Mouse (Mus musculus) kidney, postnatal 0 days (tissue): ENCODE measurements around the gene Galns. TPM values are rescaled to one million over a fixed set of nuclear protein-coding genes. Genes with fewer than 3 reads are reported as not detected.

Experiments used
- ATAC-seq: fragments of 200-750 bp; cut with Nextera tagmentation; replicated peaks from 2 replicates; pipeline ENCODE4 v1.8.0; 2017; ENCODE audit warnings: low read depth, moderate number of reproducible peaks, moderate TSS enrichment, moderate library complexity; ENCODE audit not compliant: low FRiP score
- DNase-seq: peaks from one replicate; pipeline ENCODE4 v3.0.0-alpha.2; 2016; ENCODE audit warnings: low spot score
- H3K27ac ChIP-seq: fragments of 300-500 bp; sonication (generic); 2 replicates; pipeline ENCODE4 v1.5.1; 2014; ENCODE audit warnings: mild to moderate bottlenecking
- H3K27me3 ChIP-seq: fragments of 300-500 bp; sonication (generic); 2 replicates; pipeline ENCODE4 v1.6.1; 2014; ENCODE audit warnings: low read length, mixed read lengths; ENCODE audit not compliant: insufficient read depth
- H3K36me3 ChIP-seq: fragments of 300-500 bp; sonication (generic); 2 replicates; pipeline ENCODE4 v1.6.1; 2014; ENCODE audit warnings: low read length, mixed read lengths; ENCODE audit not compliant: insufficient read depth
- H3K4me1 ChIP-seq: fragments of 300-500 bp; sonication (generic); replicated peaks from 2 replicates; pipeline ENCODE4 v1.6.1; 2014; ENCODE audit warnings: antibody characterized with exemption, low read length, mixed read lengths; ENCODE audit not compliant: insufficient read depth
- H3K4me2 ChIP-seq: fragments of 300-500 bp; sonication (generic); 2 replicates; pipeline ENCODE4 v1.6.1; 2014; ENCODE audit warnings: mild to moderate bottlenecking, low read length, moderate library complexity, mixed read lengths
- H3K4me3 ChIP-seq: fragments of 300-500 bp; sonication (generic); replicated peaks from 2 replicates; pipeline ENCODE4 v1.5.1; 2014; ENCODE audit warnings: low read depth, low read length
- H3K9ac ChIP-seq: fragments of 300-500 bp; sonication (generic); 2 replicates; pipeline ENCODE4 v1.6.1; 2014; ENCODE audit warnings: low read depth, low read length
- H3K9me3 ChIP-seq: fragments of 300-500 bp; sonication (generic); replicated peaks from 2 replicates; pipeline ENCODE4 v1.6.1; 2016; ENCODE audit warnings: low read length, inconsistent platforms, mixed read lengths
- CTCF ChIP-seq: IDR thresholded peaks from 2 replicates; pipeline ENCODE4 v1.5.1; 2016; ENCODE audit warnings: antibody characterized with exemption, low read depth, mild to moderate bottlenecking, moderate library complexity
- WGBS: fragments of 180-500 bp; shearing (Covaris S2); extraction: QIAGEN DNeasy Blood & Tissue Kit; methylation state at CpG from one replicate; pipeline ENCODE4 v1.1.7; 2014; 5-methylcytosine and 5-hydroxymethylcytosine counted together
- polyA plus RNA-seq: library from polyadenylated mRNA; unstranded; fragments of >200 nt; fragmentation: Nextera tagmentation; extraction: Ambion mirVana; gene quantifications from 2 replicates; pipeline ENCODE4 v1.2.1, GENCODE M21; 2015

The Galns gene
- polyA plus RNA-seq, 1 experiment from 2014 or later: 19.4 TPM

DNA sequence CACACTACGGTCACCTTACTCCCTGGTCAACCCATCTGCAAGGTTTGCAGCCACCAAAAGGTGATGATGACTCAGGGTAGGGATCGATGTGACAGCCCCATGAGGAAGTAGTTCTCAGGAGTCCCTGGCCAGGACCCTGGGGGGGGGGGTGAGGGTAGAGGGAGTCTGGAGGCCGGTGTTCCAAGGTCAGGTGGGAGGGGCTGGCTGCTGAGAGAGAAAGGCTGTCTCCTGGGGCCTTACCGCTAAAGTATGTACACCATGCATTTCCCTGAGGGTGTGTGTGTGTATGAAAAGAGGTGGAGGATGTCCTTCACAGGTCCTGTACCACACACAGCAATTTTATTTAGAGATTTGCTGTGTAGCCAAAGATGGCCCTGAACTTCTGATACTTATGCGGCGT, 41.4 kb upstream of the Galns start:
- Histone ChIP-seq H3K27me3 (no peaks in the 10 kb centered on the region), H3K36me3 (no peaks in the 10 kb centered on the region), H3K9me3 (no peaks in the 10 kb centered on the region), H3K9ac (no peak overlapping the region), H3K4me2 (no peak overlapping the region), H3K27ac (no peak overlapping the region), H3K4me3 (no peak overlapping the region), H3K4me1 (peaks cover 13% of the 10 kb centered on the region)
- no peak for TF ChIP-seq CTCF
- 64% methylated on average over 6 of the region's 6 CpGs for WGBS
- DNase-seq (no peak), ATAC-seq (no peak)

DNA sequence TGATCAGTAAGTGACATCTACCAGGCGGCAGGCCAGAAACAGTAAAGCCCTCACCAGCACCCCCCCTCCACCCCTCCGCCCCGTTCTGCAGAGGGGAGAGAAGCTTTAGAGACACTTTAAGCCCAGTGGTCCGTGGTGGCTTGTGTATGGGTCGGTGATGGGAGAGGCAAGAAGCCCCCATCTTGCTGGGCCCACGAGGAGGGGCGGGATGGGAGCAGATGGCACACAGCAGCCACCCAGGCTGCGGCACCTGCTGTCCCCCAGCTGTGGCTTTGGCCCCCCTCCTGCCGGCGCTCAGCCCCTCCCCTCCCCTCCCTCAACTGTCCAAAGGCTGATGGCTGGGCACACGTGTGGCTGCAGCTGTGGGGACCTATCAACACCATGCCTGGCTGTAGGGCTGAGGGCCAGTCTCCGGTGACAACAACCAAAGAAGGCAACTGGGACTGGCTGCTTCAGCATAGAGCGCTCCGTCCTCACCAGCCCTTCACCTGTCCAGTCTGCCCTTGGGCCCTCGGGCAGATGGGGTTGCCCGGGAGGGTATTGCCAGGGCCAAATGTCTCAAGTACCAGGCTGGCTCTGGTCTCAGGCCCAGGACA, 40.2 kb upstream of the Galns start:
- ATAC-seq: no peak
- peaks cover 12% of the 10 kb centered on the region for H3K4me1 ChIP-seq
- no peak for DNase-seq
- H3K27me3 ChIP-seq: no peaks in the 10 kb centered on the region
- H3K4me2 ChIP-seq: no peak overlapping the region
- WGBS: 77% methylated on average over 16 of the region's 16 CpGs
- H3K4me3 ChIP-seq: no peak overlapping the region
- H3K27ac ChIP-seq: no peak overlapping the region
- H3K36me3 ChIP-seq: no peaks in the 10 kb centered on the region
- H3K9ac ChIP-seq: no peak overlapping the region
- TF ChIP-seq CTCF: no peak
- no peaks in the 10 kb centered on the region for H3K9me3 ChIP-seq

DNA sequence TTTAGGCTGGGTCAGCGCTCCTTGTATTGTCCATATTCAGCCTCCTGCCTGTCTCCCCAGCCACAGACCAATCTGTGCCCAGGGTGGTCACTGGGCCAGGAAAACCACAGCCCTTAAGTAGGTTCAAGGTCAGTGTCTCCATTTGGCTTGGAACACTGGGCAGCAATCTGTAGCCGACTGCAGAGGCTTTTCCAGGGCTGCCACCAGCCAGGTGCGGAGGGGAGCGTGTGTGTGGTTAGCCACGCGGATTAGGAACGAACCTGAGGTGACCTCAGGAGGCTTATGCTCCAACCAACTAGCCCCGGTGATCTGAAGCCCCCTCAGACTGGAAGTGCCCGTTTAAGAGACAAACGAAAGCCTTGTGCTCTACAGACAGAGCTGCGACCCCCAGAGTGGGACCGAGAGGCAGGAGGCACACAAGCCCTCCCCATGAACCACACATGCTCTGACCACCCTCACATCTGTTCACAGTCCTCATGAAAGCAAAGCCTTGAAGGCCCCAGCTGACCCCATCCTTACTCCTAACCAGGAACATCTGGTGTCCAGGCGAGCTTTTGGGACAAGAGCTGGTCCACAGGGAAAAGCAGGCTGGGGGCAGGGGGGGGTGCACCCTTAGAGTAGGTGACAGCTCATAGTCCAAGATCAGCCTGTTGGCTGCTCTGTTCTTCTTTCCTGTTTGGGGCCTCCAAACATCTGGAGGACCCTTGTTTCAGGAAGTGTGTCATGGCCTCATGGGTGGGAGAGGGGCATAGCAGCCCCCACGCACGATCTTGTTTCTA, 37.1 kb upstream of the Galns start:
- H3K9me3 ChIP-seq: no peaks in the 10 kb centered on the region
- no peaks in the 10 kb centered on the region for H3K36me3 ChIP-seq
- no peak overlapping the region for H3K4me2 ChIP-seq
- H3K4me1 ChIP-seq: no peaks in the 10 kb centered on the region
- H3K27me3 ChIP-seq: no peaks in the 10 kb centered on the region
- WGBS: 49% methylated on average over 15 of the region's 15 CpGs
- H3K4me3 ChIP-seq: no peak overlapping the region
- no peak overlapping the region for H3K9ac ChIP-seq
- DNase-seq: no peak
- no peak overlapping the region for H3K27ac ChIP-seq
- ATAC-seq: no peak
- no peak for TF ChIP-seq CTCF

DNA sequence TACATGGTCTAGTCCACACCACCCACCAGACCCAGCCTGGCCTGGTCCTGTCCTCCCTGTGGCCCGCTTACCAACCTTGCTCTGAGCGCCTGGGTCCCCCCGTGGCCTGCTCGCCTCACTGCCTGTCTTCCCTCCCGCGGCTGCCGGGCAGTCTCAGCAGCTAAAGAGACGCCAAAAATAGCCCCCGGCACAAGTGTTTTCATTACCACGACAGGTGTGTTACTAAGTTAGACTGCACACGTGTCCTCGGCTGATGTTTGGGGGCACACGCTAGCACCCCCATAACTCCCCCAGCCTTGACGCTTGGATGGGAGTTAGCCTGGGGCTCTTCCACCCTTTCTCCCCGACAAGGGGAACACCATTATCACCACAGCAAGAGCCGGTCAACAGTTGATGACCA, 35.1 kb upstream of the Galns start:
- Histone ChIP-seq H3K27ac (no peak overlapping the region), H3K27me3 (no peaks in the 10 kb centered on the region), H3K36me3 (no peaks in the 10 kb centered on the region), H3K4me3 (no peak overlapping the region), H3K9ac (no peak overlapping the region), H3K4me2 (no peak overlapping the region), H3K9me3 (no peaks in the 10 kb centered on the region), H3K4me1 (no peaks in the 10 kb centered on the region)
- TF ChIP-seq CTCF: no peak
- DNase-seq: no peak
- WGBS: 82% methylated on average over 16 of the region's 16 CpGs
- no peak for ATAC-seq

- Histone ChIP-seq H3K4me1 (peaks cover 9% of the 10 kb centered on the region), H3K27ac (no peak overlapping the region), H3K4me3 (no peak overlapping the region), H3K36me3 (no peaks in the 10 kb centered on the region), H3K9ac (no peak overlapping the region), H3K9me3 (no peaks in the 10 kb centered on the region), H3K27me3 (no peaks in the 10 kb centered on the region), H3K4me2 (no peak overlapping the region)
- no peak for TF ChIP-seq CTCF
- DNase-seq: no peak
- no peak for ATAC-seq
- WGBS: 66% methylated on average over 6 of the region's 6 CpGs
Measured at GRCm38 (mm10) chr8:122644175-122644954, 33.1 kb upstream of the Galns start.

- no peak for TF ChIP-seq CTCF
- ATAC-seq (no peak), DNase-seq (no peak)
- Histone ChIP-seq H3K27me3 (no peaks in the 10 kb centered on the region), H3K36me3 (no peaks in the 10 kb centered on the region), H3K4me2 (no peak overlapping the region), H3K4me1 (peaks cover 14% of the 10 kb centered on the region), H3K9me3 (no peaks in the 10 kb centered on the region), H3K4me3 (no peak overlapping the region), H3K27ac (no peak overlapping the region), H3K9ac (no peak overlapping the region)
- WGBS: 57% methylated on average over 9 of the region's 9 CpGs
Measured at GRCm38 (mm10) chr8:122642071-122642470, 30.8 kb upstream of the Galns start.
